Mouse (Mus musculus): ENCODE results near the gene Dhrs4.

The Dhrs4 gene

GRCm38 (mm10) chr14:55478651-55479599 lies at the start of gene Dhrs4:
Dhrs4 (plus strand) TSS chr14:55478758.
- peak; percentile 70 for DNase-seq (ENCODE audit: low read depth, low spot score)

- DNase-seq (ENCODE audit: low read depth, low spot score): no peak
Measured at GRCm38 (mm10) chr14:55430255-55430654, 48.3 kb upstream of the Dhrs4 start.

GRCm38 (mm10) chr14:55433052-55433451 lies 45.5 kb upstream of the Dhrs4 start:
- no peak for DNase-seq (ENCODE audit: low read depth, low spot score)

GRCm38 (mm10) chr14:55434825-55435224 lies 43.7 kb upstream of the Dhrs4 start:
- DNase-seq (ENCODE audit: low read depth, low spot score): no peak

- no peak for DNase-seq (ENCODE audit: low read depth, low spot score)
Measured at GRCm38 (mm10) chr14:55437118-55437517, 41.4 kb upstream of the Dhrs4 start.

GRCm38 (mm10) chr14:55438193-55438784 lies 40.3 kb upstream of the Dhrs4 start:
- DNase-seq (ENCODE audit: low read depth, low spot score): peak; percentile 16

- no peak for DNase-seq (ENCODE audit: low read depth, low spot score)
Measured at GRCm38 (mm10) chr14:55457693-55458092, 20.9 kb upstream of the Dhrs4 start.

- DNase-seq (ENCODE audit: low read depth, low spot score): peak; percentile 50
Measured at GRCm38 (mm10) chr14:55458273-55458672, 20.3 kb upstream of the Dhrs4 start.

- no peak for DNase-seq (ENCODE audit: low read depth, low spot score)
Measured at GRCm38 (mm10) chr14:55458761-55459160, 19.8 kb upstream of the Dhrs4 start.

GRCm38 (mm10) chr14:55459796-55460195 lies 18.8 kb upstream of the Dhrs4 start:
- no peak for DNase-seq (ENCODE audit: low read depth, low spot score)

- no peak for DNase-seq (ENCODE audit: low read depth, low spot score)
Measured at GRCm38 (mm10) chr14:55460297-55460696, 18.3 kb upstream of the Dhrs4 start.

GRCm38 (mm10) chr14:55461757-55462156 lies 16.8 kb upstream of the Dhrs4 start:
- no peak for DNase-seq (ENCODE audit: low read depth, low spot score)

- no peak for DNase-seq (ENCODE audit: low read depth, low spot score)
Measured at GRCm38 (mm10) chr14:55466481-55466880, 12.1 kb upstream of the Dhrs4 start.

GRCm38 (mm10) chr14:55467108-55467507 lies 11.4 kb upstream of the Dhrs4 start:
- DNase-seq (ENCODE audit: low read depth, low spot score): no peak

GRCm38 (mm10) chr14:55468301-55468741 lies 10.2 kb upstream of the Dhrs4 start:
- DNase-seq (ENCODE audit: low read depth, low spot score): no peak

GRCm38 (mm10) chr14:55469041-55469440 lies 9.5 kb upstream of the Dhrs4 start:
- DNase-seq (ENCODE audit: low read depth, low spot score): no peak

- no peak for DNase-seq (ENCODE audit: low read depth, low spot score)
Measured at GRCm38 (mm10) chr14:55469821-55470220, 8.7 kb upstream of the Dhrs4 start.

GRCm38 (mm10) chr14:55470806-55471205 lies 7.8 kb upstream of the Dhrs4 start:
- no peak for DNase-seq (ENCODE audit: low read depth, low spot score)

- no peak for DNase-seq (ENCODE audit: low read depth, low spot score)
Measured at GRCm38 (mm10) chr14:55475654-55476053, 2.9 kb upstream of the Dhrs4 start.

GRCm38 (mm10) chr14:55477421-55477820 lies 1.1 kb upstream of the Dhrs4 start:
- DNase-seq (ENCODE audit: low read depth, low spot score): no peak

GRCm38 (mm10) chr14:55477829-55478228 lies 729 bp upstream of the Dhrs4 start:
- DNase-seq (ENCODE audit: low read depth, low spot score): no peak

- no peak for DNase-seq (ENCODE audit: low read depth, low spot score)
Measured at GRCm38 (mm10) chr14:55479629-55480028, 1.1 kb downstream of the Dhrs4 start.
